Mouse (Mus musculus) CD8-positive naive resting alpha-beta T cell, adult 57 days (primary cell): Measurements from ENCODE around the gene Slc13a2. TPM values are rescaled to one million over a fixed set of nuclear protein-coding genes. Genes with fewer than 3 reads are reported as not detected.

Experiments used
- total RNA-seq: library from RNA; stranded (reverse); gene quantifications from one replicate; pipeline ENCODE4 v1.2.4, GENCODE M21; 2023

Slc13a2 gene
- not detected for total RNA-seq

DNA sequence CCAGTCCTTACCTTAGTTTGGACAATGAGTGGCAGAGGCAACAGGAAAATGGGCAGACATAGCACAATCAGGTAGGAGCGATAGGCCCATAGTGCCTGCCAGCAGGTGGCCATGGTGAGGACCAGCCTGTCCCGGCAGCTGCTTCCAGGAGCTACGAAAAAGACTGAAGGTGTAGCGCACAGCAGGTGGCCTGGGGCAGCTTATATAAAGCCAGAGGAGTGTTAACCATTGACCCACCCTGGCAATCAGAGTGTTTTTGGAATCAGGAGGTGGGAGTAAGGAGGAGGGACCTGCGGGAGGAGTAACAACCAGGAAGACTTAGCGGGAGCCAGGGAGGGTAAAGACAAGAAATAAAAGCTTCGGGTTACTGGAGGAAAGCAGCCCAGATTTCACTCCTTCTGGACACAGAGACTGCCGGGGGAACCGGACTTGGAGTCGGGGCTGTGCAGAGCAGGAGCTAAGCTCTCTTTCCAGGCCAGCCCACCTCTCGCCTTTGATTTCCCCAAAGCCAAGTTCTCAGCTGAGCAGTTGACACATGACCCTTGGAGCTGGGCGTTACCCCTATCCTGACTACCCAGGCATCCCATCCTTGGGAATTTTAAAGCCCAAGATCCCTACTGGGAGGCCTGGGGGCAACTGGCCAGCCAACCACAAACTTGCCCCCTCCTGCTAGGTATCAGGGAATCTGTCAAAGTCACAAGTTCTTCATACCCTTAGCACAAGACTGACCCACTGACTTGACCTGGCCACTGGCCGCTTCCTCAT is at the start of gene Slc13a2:
Gene Slc13a2, minus strand, starts transcription at position 163 of the 765 bp plus-strand sequence.

GRCm38 (mm10) chr11:78465568-78466180 is 43.7 kb upstream of the Slc13a2 start, which contains the start of gene Slc46a1:
TSS of gene Slc46a1 (plus strand) at chr11:78465697.

GRCm38 (mm10) chr11:78386508-78387043 is 35.4 kb downstream of the Slc13a2 start, which contains the start of gene Foxn1:
TSS of gene Foxn1 (minus strand) at chr11:78386558.

Other genes starting within 250 kb of the Slc13a2 start
- gene Nek8, start 245.5 kb downstream of the Slc13a2 start, total RNA-seq: 8.1 TPM
- 3.4 TPM for gene Tlcd1, start 245.5 kb downstream of the Slc13a2 start, total RNA-seq
- gene Rpl23a, start 238.6 kb downstream of the Slc13a2 start, total RNA-seq: 3,868 TPM
- not detected for gene Rab34, start 233.8 kb downstream of the Slc13a2 start, total RNA-seq
- not detected for gene Proca1, start 228.8 kb downstream of the Slc13a2 start, total RNA-seq
- 55.7 TPM for gene Sdf2, start 176.5 kb downstream of the Slc13a2 start, total RNA-seq
- 83.6 TPM for gene Supt6, start 176.2 kb downstream of the Slc13a2 start, total RNA-seq
- gene 2610507B11Rik, start 160.5 kb downstream of the Slc13a2 start, total RNA-seq: 114 TPM
- gene BC030499, start 131.4 kb downstream of the Slc13a2 start, total RNA-seq: 3.3 TPM
- 5.6 TPM for gene Spag5, start 120.7 kb downstream of the Slc13a2 start, total RNA-seq
- 25.8 TPM for gene Aldoc, start 99.2 kb downstream of the Slc13a2 start, total RNA-seq
- 44.6 TPM for gene Pigs, start 93.8 kb downstream of the Slc13a2 start, total RNA-seq
- gene Unc119, start 78.7 kb downstream of the Slc13a2 start, total RNA-seq: 10.9 TPM
- gene Foxn1, start 35.7 kb downstream of the Slc13a2 start, total RNA-seq: not detected
- 1.0 TPM for gene Slc46a1, start 43.5 kb upstream of the Slc13a2 start, total RNA-seq
- gene Sarm1, start 75.5 kb upstream of the Slc13a2 start, total RNA-seq: 2.6 TPM
- gene Vtn, start 76.9 kb upstream of the Slc13a2 start, total RNA-seq: not detected
- gene Sebox, start 81.2 kb upstream of the Slc13a2 start, total RNA-seq: not detected
- 22.2 TPM for gene Tmem199, start 90.0 kb upstream of the Slc13a2 start, total RNA-seq
- gene Poldip2, start 90.0 kb upstream of the Slc13a2 start, total RNA-seq: 31.3 TPM
- gene Tnfaip1, start 114.1 kb upstream of the Slc13a2 start, total RNA-seq: 12.4 TPM
- 30.7 TPM for gene Ift20, start 114.1 kb upstream of the Slc13a2 start, total RNA-seq
- 9.2 TPM for gene Tmem97, start 128.6 kb upstream of the Slc13a2 start, total RNA-seq